Mouse (Mus musculus) embryonic fibroblast, embryonic 13.5 days (primary cell): Measurements from ENCODE around the gene Pias3.

Experiments used
- CTCF ChIP-seq: IDR thresholded peaks from 2 replicates; pipeline ENCODE4 v1.5.1; 2011; ENCODE audit warnings: mild to moderate bottlenecking, control low read depth, low read length, moderate library complexity, borderline replicate concordance; ENCODE audit not compliant: insufficient read depth
- POLR2A ChIP-seq: IDR thresholded peaks from 2 replicates; pipeline ENCODE4 v1.6.1; 2011; ENCODE audit warnings: low read depth, mild to moderate bottlenecking, control low read depth, low read length, moderate library complexity

DNA sequence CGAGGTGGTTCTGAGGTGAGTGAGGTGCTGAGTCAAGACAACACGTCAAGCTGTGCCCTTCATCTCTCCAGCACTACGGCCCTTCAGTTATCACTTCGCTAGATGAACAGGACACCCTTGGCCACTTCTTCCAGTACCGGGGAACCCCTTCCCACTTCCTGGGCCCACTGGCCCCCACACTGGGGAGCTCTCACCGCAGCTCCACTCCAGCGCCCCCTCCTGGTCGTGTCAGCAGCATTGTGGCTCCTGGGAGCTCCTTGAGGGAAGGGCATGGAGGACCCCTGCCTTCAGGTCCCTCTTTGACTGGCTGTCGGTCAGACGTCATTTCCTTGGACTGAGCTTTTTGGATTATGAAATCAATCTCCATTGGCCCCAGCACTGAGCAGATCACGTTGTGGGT lies 8.6 kb downstream of the Pias3 start:
- no peak for TF ChIP-seq POLR2A
- no peak for TF ChIP-seq CTCF
